Mouse (Mus musculus) megakaryocyte progenitor cell, adult 5-6 weeks (primary cell): ENCODE data around the gene Mto1. TPM values are rescaled to one million over a fixed set of nuclear protein-coding genes. Genes with fewer than 3 reads are reported as not detected.
"Not testable (repeated sequence)": the region's sequence is repeated elsewhere in the genome, so short reads cannot be mapped to it uniquely, and the experiment has no call there.

Source experiments
- ATAC-seq: replicated peaks from 2 replicates; pipeline ENCODE4 v1.8.0; 2016; ENCODE audit warnings: mild to moderate bottlenecking, moderate TSS enrichment, inconsistent platforms; ENCODE audit not compliant: poor library complexity
- total RNA-seq, 2 experiments: library from RNA; stranded (forward) in 1 of 2; stranded (reverse) in 1 of 2; fragments of 157-497, 149-512 nt in 1 of 2; fragments of 200-1000 nt in 1 of 2; gene quantifications; 2 replicates each; pipeline versions ENCODE4 v1.2.3 to v1.2.4; 2015 to 2017

Mto1 gene
- total RNA-seq, 2 experiments from 2014 or later, result 27.1 to 38.6 TPM

DNA sequence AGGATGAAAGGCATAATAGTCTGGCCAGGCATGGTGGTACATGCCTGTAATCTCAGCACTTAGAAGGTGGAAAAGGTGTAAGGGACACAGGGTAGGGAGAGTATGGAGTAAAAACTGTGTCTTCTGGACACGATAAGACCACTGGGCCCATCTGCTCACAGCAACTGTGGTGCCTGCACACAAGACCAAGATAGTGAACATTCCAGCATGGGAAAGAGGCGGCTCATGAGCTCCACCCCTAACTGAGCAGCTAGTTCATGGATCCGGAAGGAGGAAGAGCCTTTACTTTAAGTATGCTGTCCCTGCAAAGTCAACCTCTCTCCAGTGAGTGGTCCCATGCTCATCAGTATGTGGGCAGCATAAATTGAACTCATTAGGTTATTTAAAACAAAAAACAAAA is 56.7 kb downstream of the Mto1 start:
- ATAC-seq, result no peak

- ATAC-seq, result no peak
These were observed 57.2 kb downstream of the Mto1 start for GRCm38 (mm10) chr9:78505223-78505622.

DNA sequence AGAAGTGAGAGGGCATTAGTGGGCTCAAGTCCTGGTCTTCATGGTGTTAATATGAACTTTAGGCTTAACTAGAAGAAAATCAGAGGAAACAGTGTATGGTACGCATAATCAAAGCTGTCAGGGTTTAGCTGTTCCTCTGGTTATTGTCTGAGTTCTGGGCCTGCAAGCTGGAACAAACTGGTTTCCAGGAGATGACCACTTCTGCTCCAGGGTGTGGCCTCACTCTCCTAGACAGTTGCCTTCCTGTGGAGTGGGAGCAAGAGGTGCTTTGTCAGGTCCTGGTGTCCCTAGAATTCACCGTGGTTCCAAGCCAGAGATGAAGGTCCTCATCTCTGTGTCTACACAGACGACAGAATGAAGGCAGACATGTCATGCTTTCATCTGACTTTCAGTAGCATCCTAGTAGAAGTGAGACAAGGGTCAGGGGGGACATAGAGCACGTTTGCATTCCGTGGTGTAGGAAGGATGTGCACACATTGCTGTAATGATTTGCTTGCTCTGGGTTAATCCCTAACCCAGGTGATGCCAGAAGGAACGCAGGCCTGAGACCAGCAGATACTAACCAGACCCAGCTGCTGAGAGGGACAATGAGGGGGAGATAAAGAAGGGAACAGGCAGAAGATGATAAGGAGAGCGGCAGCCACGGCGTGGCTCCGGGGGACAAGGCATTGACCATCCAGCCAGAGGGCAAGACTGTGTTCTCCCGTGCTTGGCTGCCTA is 58.2 kb downstream of the Mto1 start:
- ATAC-seq, result peak; percentile 76

GRCm38 (mm10) chr9:78506722-78507077 is 58.7 kb downstream of the Mto1 start:
- ATAC-seq, result no peak

- no peak for ATAC-seq
These were observed 60.2 kb downstream of the Mto1 start for GRCm38 (mm10) chr9:78508106-78508786.

GRCm38 (mm10) chr9:78511705-78512104 is 63.7 kb downstream of the Mto1 start:
- no peak for ATAC-seq

- ATAC-seq, result no peak; the same call in 1 of the 2 replicates
These were observed 65.9 kb downstream of the Mto1 start for GRCm38 (mm10) chr9:78513776-78514500.

GRCm38 (mm10) chr9:78514681-78515080 is 66.7 kb downstream of the Mto1 start:
- ATAC-seq, result no peak

GRCm38 (mm10) chr9:78516125-78516524 is 68.1 kb downstream of the Mto1 start:
- peak; percentile 74 for ATAC-seq

DNA sequence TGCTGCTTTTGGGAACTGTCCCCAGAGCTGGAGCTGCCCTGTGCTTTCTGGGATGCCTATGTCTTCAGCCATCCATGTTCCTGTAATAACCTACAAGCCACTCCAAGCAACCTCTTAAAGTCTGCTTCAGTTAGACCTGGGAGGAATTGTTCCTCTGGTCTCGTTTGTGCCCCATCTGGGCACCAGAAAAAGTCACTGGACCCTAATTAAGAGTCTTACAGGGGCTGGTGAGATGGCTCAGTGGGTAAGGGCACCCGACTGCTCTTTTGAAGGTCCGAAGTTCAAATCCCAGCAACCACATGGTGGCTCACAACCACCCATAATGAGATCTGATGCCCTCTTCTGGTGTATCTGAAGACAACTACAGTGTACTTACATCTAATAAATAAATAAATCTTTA is 69.2 kb downstream of the Mto1 start:
- not testable (repeated sequence) for ATAC-seq

- ATAC-seq, result no peak
These were observed 72.2 kb downstream of the Mto1 start for GRCm38 (mm10) chr9:78520127-78520779.

- peak; percentile 63 for ATAC-seq
These were observed 73.0 kb downstream of the Mto1 start for GRCm38 (mm10) chr9:78520780-78521601.

GRCm38 (mm10) chr9:78521689-78522088 is 73.7 kb downstream of the Mto1 start:
- peak; percentile 89 for ATAC-seq

Other genes starting within 250 kb of the Mto1 start
- gene Gsta1, start 217.6 kb upstream of the Mto1 start, total RNA-seq (2015), result not detected in 2 replicates
- gene Gsta1, start 217.6 kb upstream of the Mto1 start, total RNA-seq (2017), result not detected in 2 replicates
- not detected in 2 replicates for gene Gm3776, start 191.1 kb upstream of the Mto1 start, total RNA-seq (2015)
- not detected in 2 replicates for gene Gm3776, start 191.1 kb upstream of the Mto1 start, total RNA-seq (2017)
- not detected in 2 replicates for gene Gm10639, start 158.3 kb upstream of the Mto1 start, total RNA-seq (2015)
- not detected in 2 replicates for gene Gm10639, start 158.3 kb upstream of the Mto1 start, total RNA-seq (2017)
- not detected in 2 replicates for gene Omt2a, start 133.4 kb upstream of the Mto1 start, total RNA-seq (2015)
- not detected in 2 replicates for gene Omt2a, start 133.4 kb upstream of the Mto1 start, total RNA-seq (2017)
- not detected in 2 replicates for gene Omt2b, start 120.6 kb upstream of the Mto1 start, total RNA-seq (2015)
- gene Omt2b, start 120.6 kb upstream of the Mto1 start, total RNA-seq (2017), result not detected in 2 replicates
- gene Gsta2, start 92.4 kb upstream of the Mto1 start, total RNA-seq (2015), result not detected in 2 replicates
- not detected in 2 replicates for gene Gsta2, start 92.4 kb upstream of the Mto1 start, total RNA-seq (2017)
- not detected in 2 replicates for gene Dppa5a, start 80.0 kb upstream of the Mto1 start, total RNA-seq (2015)
- gene Dppa5a, start 80.0 kb upstream of the Mto1 start, total RNA-seq (2017), result not detected in 2 replicates
- gene Ooep, start 69.5 kb upstream of the Mto1 start, total RNA-seq (2015), result not detected in 2 replicates
- gene Ooep, start 69.5 kb upstream of the Mto1 start, total RNA-seq (2017), result not detected in 2 replicates
- gene Ddx43, start 52.4 kb upstream of the Mto1 start, total RNA-seq (2015), result not detected in 2 replicates
- 0.07 and 0.29 TPM in 2 replicates for gene Ddx43, start 52.4 kb upstream of the Mto1 start, total RNA-seq (2017)
- gene Cgas, start 5.0 kb upstream of the Mto1 start, total RNA-seq (2015), result 21.4 and 23.4 TPM in 2 replicates
- gene Cgas, start 5.0 kb upstream of the Mto1 start, total RNA-seq (2017), result 13.7 and 20.4 TPM in 2 replicates
- not detected in 2 replicates for gene Gm17324, start 578 bp downstream of the Mto1 start, total RNA-seq (2015)
- gene Gm17324, start 578 bp downstream of the Mto1 start, total RNA-seq (2017), result not detected in 2 replicates
- 20,259 and 20,522 TPM in 2 replicates for gene Eef1a1, start 40.9 kb downstream of the Mto1 start, total RNA-seq (2015)
- gene Eef1a1, start 40.9 kb downstream of the Mto1 start, total RNA-seq (2017), result 11,199 and 11,450 TPM in 2 replicates
- gene Slc17a5, start 139.8 kb downstream of the Mto1 start, total RNA-seq (2015), result 9.7 and 10.0 TPM in 2 replicates
- 6.6 and 7.0 TPM in 2 replicates for gene Slc17a5, start 139.8 kb downstream of the Mto1 start, total RNA-seq (2017)
- gene Cd109, start 167.3 kb downstream of the Mto1 start, total RNA-seq (2015), result 0.05 and 0.17 TPM in 2 replicates
- not detected in 2 replicates for gene Cd109, start 167.3 kb downstream of the Mto1 start, total RNA-seq (2017)